Mouse (Mus musculus) right cerebral cortex, postnatal 25 days (tissue): ENCODE results near the gene Htra1.

Experiments used
- DNase-seq: peaks from one replicate; pipeline ENCODE4 v3.0.0; 2022

Gene Htra1

DNA sequence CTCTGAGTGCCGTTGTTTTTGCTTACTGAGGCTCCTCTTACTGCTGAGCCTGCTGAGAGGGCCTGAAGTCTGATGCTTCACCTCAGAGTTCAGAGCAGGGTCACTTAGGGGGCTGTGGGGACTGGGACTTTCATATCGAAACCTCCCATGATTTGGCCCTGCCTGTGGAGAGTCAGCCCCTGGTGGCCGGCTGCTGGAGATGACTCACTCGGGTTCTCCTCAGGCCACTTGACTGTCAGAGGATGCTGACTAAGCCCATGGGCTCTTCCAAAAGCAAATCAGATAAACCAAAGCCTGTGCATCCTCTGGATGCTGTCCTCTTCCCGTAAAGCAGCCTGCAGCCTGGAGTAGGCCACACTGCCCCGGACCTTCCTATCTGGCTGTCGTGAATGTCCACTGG lies 32.6 kb downstream of the Htra1 start:
- no peak for DNase-seq

DNA sequence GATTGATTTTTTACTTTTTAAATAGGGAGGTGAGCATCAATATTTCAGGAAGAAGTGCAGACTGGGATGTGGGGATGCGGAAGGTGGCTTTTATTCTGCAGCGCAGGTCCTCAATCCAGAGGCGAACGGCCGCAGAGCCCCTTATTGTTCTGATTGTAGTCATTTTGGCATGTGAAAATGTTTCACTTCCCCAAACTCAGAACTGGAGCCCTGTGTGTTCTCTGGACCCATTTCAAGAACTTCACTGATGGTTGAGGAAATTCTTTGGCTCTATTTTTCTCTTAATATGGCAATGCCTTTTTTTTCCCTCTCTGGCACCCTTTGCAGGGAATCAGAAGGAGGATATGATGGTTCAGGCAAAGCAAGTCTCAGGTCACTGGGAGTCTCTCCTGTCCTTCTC lies 33.2 kb downstream of the Htra1 start:
- no peak for DNase-seq

DNA sequence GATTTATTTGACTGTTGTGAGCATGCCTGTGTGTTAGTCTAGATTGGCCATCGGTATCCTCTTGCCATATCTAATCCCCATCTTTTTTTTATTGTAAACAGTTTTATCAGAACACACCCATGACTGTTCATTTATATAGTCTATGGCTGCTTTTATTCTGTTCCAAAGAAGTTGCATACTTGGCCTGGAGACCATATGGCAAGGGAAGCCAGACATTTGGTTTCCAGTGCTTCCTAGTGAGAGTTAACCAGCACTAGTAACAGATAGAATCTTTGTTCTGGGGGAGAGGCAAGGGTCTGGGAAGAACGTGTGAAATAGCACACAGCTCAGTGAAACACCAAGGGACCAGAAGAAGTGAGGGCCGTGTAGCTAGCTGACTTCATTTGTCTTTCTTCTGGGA lies 33.6 kb downstream of the Htra1 start:
- no peak for DNase-seq

DNA sequence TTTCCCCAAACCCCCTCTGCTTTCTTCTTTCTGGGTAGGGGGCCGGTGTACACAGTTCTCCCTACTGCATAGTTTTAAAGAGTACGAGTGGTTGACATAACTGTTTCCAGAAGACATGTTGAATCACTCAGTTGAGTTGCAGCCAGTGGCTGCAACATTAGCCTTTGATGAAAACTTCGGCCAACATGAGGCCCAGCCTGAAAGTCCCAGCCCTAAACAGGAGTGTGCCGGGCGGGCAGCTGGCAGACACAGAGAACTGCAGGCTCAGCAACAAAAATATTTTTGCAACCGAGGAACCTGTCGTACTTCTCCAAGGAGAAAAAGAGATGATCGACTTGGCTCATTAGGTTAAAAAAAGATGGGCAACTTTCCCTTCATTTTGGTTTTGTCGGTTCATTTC lies 36.9 kb downstream of the Htra1 start:
- DNase-seq = no peak

DNA sequence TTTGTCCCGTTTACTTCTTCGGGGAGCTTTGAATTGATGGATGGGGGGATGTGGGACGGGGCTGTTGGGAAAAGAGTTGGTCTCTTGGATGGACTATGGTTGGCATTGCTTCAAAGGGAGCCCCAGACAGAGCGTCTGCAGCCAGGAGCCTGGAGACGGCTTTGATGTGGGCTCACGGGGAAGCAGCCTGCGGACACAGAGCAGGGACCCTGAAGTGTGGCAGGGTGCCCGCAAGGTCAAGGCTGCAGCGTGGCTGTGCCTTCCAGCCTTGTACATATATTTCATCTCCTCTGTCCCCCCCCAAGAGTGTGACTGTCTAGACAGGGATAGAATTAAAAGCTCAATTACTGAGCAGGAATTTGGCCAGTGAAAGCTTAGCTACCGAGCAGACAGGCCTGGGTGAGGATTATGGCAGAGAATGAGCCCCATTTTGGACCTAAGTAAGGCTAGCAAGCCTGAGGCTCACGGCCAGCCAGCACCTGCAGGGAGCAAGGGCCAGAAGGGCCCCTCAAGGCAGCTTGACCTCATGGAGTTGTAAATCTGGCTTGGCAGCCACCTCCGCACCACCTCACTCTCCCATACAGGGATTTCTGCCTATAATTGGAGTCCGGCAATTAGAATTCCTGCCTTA lies 40.5 kb downstream of the Htra1 start:
- no peak for DNase-seq

DNA sequence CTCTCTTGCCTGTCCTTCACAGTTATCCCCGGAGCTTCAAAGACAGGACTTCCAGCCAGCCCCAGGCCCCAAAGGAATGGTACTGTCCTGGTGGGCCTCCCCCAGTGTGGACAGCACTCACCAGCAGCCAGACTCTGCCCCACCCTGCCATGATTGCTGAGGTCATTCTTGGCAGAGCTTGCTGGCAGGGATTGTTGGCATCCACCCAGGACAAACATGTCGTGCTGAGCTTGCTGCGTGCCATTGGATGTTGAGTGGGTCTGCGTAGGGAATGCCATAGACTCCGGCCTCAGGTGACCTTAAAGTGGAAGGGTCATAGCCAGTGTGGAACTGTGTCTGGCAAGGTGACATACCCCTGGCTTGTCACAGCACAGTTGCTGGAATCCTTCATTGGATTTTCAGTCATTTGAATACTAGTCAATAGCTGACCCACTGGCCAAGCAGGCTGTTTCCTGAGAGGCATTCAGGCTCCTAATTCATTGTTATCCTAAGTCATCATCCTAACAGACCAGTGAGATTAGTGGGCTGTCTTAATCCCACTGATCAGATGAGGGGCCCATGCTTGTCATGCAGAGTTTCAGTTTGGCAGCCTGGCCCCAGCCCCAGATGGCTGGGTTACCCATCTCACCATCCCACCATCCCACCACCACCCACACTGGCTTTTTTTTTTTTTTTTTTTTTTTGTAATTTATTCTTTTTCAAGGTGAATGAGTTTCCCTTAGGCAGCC lies 42.0 kb downstream of the Htra1 start:
- no peak for DNase-seq

DNA sequence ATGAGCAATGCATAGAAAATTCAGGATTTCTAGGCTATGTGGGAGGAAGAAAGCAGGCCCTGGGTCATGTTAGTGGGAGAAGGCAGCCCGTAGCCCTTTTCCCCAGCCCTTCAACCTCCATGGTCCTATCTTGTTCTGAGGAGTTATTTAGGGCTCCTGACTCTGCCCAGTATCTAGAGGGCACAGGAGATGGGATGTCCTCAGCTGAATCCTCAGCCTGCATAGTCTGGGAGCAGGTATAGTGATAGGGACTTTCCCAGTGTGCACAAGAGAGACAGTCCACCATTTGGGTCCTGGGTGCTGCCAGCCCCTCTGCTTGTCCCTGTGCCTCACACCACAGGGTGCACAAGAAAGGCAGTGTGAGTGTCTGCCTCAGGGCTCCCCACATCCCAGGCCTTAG lies 42.6 kb downstream of the Htra1 start:
- no peak for DNase-seq

DNA sequence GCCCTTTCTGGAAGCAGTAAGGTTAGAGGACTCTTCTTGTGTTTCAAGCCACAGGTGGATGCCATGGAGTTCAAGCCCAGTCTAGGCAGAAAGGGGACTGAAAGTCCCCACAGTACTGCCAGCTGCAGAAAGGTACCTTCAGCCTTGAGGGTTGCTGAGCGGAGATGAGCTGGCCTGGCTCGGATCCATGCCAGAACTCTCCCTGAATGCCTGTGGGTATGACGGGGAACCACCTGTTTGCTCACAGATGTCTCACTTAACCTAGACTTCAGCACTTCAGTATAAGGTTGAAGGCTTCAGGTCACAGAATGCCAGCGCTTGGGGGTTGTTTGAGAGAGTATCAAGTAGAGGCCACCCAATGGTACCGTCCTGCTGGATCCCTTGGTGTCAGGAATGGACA lies 44.2 kb downstream of the Htra1 start:
- no peak for DNase-seq

DNA sequence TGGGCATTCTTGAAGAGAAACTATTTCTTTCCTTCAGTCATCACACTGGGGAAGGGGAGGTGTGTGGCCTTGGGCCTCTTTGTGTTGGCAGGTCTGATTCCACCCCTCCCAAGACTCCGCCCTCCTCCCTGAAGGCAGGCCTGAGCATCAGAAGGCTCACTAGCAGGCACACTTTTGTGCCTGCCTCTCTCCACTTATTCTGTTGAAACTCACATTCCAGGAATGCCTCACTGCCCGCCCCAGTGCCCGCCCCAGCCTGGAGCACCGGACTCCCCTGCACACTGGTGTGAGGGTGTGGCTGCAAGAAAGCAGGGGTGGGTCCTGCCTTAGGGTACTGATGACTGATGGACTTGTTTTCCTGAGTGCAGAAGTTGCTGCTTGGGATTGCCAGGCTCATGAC lies 46.5 kb downstream of the Htra1 start:
- no peak for DNase-seq

DNA sequence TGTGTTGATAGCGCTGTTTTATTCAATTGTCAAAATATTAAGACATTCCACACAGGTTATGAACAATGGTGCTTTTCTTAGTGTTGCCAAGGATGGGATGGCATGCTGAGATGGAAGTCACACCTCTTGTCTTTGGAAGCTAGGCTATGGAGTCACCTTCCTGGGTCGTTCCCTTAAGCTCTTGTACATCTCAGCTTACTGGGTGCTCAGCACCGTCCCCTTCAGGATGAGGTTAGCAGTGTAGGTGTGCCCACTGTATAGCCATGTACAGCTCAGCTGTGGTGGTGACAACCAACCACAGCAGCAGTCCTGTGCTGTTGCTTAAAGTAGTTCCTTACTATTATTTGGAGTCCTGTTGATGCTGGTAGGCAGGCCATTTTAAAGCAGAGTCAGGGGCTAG lies 47.0 kb downstream of the Htra1 start:
- no peak for DNase-seq

DNA sequence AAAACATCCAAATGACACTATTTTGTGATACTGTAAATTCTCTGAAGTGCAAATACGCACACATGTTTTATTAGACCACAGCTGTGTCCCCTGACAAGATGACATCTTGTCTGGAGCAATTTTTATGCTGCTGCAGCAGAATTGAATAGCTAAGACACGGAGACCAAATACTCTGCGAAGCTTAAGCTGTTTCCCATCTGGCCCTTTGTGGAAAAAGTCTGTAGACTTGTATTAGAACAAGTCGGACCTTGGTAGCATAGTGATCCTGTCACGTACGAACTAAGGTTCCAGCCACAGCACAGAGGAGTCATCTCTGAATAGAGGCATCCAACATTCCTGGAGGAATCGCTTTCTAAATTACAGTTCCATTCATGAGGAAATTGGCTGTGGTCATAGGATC lies 48.4 kb downstream of the Htra1 start:
- no peak for DNase-seq

DNA sequence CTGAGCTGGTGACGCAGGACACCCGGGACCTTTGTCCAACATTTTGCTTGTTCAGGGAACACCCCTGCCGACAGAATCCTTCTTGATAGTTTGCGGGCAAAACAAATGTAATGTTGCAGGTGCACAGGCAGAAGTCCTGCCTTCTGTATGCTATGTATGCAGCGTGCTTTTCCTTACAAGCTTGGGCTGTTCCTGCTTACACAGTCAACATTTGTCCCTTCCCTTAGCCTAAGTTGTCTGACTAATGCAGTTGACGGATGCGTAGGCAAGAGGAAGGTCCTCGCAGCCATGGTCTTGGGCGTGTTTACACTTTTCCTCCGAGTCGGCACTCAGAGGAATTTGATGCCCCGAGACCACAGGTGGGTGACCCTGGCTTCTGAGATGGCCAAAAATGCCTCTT lies 49.3 kb downstream of the Htra1 start:
- DNase-seq = no peak

DNA sequence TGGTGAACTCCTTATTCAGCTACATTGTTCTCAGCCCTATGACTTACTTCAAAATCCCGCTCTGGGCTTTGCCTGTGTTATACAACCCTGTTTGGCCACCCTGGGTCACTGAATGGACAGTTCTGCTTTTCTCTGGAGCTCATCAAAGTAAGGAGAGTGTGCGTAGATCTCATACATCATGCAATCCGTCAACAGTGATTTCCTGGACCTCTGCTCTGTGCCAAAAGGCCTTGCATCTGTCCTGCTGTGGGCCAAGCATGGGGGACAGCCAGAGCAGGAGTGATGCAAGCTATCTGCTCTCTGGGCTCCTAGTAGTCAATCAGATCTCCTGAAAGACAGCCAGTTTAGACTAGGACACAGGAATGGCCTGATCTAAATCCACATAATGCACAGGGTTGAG lies 49.8 kb downstream of the Htra1 start:
- DNase-seq = no peak

DNA sequence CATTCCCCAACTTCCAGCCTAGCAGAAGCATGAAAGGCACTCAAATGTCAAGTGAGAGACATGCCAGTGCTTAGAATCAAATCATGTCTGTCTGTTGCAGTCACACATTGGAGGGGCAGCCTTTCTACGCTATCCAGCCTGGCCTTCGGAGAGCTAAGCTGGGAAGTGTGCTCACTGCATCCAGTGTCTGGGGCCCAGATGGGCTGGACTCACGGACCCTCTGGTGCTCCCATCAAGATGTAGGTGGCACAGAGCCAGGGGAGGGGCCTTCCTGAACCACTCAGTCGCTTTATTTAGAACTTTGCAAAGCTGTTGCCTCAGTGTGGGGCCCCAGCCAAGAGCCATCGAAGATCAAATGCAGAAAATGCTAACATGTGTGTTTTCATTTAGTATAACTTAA lies 52.2 kb downstream of the Htra1 start:
- no peak for DNase-seq

DNA sequence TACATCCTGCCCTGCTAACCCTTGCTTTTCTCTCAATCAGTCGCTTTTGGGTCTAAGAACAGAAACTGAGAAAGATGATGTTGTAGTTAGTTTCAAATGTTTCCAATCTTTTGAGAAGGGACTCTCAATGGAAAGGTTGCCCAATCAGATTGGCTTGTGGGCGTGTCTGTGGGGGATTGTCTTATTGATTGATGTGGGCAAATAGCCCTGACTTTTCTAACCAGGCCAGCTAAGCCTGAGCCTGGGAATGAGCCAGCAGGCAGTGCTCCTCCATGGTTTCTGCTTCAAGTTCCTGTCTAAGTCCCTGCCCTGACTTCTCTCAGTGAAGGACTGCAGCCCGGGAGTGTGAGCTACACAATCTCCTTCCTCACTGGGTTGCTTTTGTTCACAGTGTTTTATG lies 53.5 kb downstream of the Htra1 start:
- no peak for DNase-seq

DNA sequence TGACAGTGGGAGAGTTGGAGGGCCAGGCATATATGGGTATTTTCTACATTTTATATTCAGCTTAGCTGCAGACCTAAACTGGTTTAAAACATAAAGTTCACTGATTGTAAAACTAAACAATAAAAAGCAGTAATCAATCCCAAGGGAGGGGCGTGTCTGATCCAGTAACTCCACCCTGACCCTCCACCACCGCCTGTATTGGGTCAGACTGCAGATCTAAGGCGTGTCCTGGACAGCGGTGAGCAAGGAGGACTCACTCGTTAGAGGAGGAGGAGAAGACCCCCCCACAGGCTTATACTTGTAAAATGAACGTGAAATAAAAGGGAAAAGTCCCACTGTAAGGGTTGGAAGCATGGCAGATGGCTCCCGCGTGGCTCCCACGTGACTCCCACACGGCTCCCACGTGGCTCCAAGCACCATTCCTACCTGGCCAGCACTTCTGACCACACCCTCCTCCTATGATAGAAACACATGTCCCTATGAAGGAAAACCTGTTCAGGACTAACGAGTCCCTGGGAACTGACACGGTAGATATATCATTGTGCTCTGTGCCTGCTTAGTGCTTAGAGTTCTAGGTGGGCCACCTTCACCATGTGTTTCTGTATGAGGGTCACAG lies 55.4 kb downstream of the Htra1 start:
- no peak for DNase-seq

DNA sequence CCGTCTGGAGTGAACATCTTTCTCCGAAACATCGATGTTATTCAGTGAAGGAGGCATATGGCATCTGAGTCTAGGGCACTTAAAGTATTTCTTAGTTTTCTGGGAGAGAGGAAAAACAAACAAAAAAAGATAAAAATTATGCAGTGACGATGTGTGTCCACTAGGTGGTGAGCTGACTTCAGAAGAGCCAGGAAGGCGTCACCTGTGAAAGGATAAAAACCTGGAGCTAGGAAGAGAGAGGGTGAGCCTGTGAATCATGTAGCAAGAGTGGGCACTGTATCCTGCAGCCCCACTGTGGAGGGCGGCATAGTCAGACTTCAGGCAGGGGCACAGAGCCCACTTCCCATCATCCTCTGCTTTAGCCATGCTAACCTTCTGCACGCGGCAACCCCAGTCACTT lies 58.0 kb downstream of the Htra1 start:
- no peak for DNase-seq

DNA sequence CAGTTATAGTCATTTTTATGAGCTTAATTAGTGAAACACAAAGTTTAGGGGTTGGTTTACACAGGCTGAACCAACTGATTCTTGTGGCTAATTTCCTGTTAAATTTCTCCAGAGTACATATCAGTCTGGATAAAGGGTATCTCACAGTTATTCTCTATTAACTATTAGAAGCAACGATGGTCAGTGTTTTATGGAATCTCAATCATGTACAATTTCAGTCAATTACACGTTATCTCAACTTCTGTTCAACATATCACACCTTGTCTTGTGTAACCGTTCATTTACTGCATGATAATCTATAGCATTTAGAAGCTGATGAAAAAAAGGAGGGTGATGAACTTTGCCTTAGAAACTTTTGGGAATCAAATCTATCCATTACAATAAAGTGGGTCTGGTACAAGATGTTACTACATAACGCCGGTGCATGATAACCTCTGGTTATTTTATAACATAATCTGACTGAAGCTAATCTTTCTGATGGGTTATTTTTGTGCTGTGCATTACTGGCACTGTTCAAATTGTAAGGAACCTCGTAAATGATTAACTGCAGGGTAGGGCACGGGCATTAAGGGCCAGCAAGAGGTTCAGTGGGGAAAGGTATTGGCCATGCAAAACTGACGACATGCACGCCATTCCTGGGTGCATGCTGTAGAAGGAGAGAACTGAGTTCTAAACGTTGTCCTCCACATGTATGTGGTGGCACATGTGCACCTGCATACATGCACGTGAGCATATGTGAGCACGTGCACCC lies 66.2 kb downstream of the Htra1 start:
- no peak for DNase-seq

DNA sequence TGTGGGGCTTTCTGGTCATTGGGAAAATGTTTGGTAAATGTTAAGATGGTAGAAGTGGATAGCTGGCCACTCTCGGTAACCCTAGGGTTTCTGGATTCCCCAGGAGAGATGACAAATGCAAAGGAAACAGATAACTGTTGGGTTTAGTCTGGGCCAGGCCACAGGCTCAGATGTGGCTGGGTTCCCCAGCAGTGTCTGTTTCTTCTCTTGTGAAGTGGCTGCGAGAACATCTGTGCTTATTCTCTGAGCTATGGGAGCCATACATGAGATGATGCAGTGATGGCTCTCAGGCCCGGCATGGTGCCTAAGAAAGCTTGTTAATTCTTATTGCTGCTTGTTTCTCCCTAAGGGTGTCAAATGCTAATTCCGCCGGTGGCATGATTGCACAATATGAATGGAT lies 68.2 kb downstream of the Htra1 start:
- DNase-seq = no peak

DNA sequence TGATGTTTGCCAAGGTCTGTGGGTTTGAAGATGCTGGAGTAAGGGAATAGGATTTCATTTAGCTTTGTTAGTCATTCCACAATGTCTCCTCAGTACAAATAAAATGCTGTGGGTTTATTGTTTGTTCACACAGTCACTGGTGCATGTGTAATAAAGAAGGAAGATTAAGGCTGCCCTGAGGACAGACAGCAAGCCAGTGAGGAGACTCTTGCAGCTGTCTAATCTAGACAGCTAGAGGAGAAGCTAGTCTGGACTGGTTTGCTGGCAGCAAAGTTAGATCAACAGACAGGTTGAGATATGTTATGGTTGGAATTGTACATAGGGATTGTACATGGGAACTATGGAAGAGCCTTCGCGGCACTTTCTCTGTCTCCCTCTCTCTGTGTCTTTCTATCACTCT lies 71.3 kb downstream of the Htra1 start:
- DNase-seq = no peak

DNA sequence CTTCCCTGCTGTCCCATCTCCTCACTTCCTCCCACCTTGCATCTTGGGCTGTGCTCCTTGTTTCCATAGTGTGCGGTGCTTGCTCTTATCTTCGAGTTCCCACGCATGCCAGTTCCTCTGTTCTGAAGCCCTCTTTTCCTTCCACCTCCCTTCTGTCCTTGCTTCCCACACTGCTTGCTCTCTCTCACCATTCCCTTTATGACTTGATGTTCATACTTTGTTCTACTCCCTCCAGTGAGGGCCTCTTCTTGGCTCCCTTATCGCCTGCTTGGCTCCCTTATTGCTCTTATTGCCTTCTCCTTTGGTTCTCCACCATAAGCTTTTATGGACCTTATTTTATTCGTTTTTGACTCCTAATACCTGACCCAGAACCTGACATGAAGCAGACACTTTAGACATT lies 73.3 kb downstream of the Htra1 start:
- no peak for DNase-seq

DNA sequence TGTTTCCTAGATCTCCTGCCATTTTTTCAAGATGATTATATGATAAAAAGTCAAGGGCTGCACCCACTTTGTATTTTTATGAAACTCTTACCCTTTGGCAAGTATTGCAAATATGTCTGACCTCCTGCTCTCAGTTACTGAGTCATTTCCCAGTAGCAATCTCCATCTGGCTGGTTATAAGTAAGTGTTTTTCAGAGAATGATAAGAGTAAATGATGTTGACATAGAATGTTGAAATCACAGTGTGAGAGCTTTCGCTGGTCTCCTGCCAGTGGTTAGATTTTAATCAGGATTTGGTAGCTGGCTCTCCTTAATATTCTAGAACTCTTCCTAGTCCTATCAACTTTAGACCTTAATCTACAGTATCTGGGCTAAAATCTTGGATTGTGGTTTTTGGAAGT lies 76.0 kb downstream of the Htra1 start:
- DNase-seq = no peak

DNA sequence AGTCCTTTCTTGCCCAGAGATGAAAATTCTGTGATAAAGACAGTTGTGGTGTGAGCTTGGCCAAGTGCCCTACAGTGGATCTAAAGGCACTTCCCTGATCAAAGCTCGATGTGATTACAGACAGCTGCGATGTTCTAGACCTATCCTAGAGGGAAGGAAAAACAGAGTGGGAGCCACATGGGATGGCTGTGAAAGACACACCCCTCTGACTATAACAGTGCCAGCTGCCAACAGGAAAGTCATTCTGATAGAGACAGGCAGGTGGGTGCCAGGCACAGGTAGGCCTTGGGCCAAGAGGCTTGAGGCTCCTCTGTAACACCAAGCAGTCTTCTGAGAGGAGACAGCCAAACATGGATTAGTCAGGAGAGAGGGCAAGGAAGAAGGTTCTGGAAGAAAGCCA lies 83.3 kb downstream of the Htra1 start:
- DNase-seq = no peak

DNA sequence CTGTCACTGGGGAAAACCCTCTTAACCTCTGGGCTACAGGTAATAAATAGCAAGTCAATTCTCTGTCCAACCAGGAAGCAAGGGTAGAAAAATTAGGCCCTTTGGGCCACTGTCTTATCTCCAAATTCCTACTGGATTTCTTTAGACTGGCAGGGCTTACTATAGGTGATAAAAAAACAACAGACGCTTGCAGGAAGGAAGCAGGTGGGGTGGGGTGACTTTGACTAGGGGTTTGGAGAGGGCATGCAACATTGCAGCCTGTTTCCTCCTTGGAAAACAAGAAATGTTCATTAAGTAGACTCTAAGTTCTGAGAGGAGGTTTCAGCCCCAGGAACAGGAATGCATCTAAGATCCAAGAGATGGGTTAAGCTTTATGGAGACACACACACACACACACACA lies 88.9 kb downstream of the Htra1 start:
- DNase-seq = no peak
